Mouse (Mus musculus): ENCODE measurements at regions not wholly inside any gene's neighbourhood (a gene's known extent, or its start where the extent isn't known, plus 50 kb on each side); places are given as distances from the start of the nearest gene placed in this dataset.
A peak's percentile ranks its signal among the peaks of the same experiment; 100 is the strongest.

GRCm38 (mm10) chr2:123267036-123267435, 502.0 kb downstream of the Sqor start:
- DNase-seq (ENCODE audit: low spot score): no peak

GRCm38 (mm10) chr2:123274866-123275735, 510.1 kb downstream of the Sqor start:
- no peak for DNase-seq (ENCODE audit: low spot score)

GRCm38 (mm10) chr2:123275736-123276330, 510.8 kb downstream of the Sqor start:
- DNase-seq (ENCODE audit: low spot score): no peak

- no peak for DNase-seq (ENCODE audit: low spot score)
These were observed 546.7 kb downstream of the Sqor start for GRCm38 (mm10) chr2:123311554-123312276.

GRCm38 (mm10) chr2:123312277-123312617, 547.2 kb downstream of the Sqor start:
- peak; percentile 89 for DNase-seq (ENCODE audit: low spot score)

GRCm38 (mm10) chr2:123320448-123321097, 555.5 kb downstream of the Sqor start:
- no peak for DNase-seq (ENCODE audit: low spot score)

GRCm38 (mm10) chr2:123323769-123324168, 558.7 kb downstream of the Sqor start:
- no peak for DNase-seq (ENCODE audit: low spot score)

GRCm38 (mm10) chr2:123324896-123325295, 559.9 kb downstream of the Sqor start:
- peak; percentile 21 for DNase-seq (ENCODE audit: low spot score)

GRCm38 (mm10) chr2:123349625-123350346, 584.7 kb downstream of the Sqor start:
- peak; percentile 12 for DNase-seq (ENCODE audit: low spot score)

GRCm38 (mm10) chr2:123364204-123364603, 599.2 kb downstream of the Sqor start:
- no peak for DNase-seq (ENCODE audit: low spot score)

GRCm38 (mm10) chr2:123366571-123366970, 601.5 kb downstream of the Sqor start:
- no peak for DNase-seq (ENCODE audit: low spot score)

GRCm38 (mm10) chr2:123385622-123386418, 620.8 kb downstream of the Sqor start:
- DNase-seq (ENCODE audit: low spot score): peak; percentile 24

- DNase-seq (ENCODE audit: low spot score): no peak
These were observed 622.0 kb downstream of the Sqor start for GRCm38 (mm10) chr2:123386773-123387604.

- no peak for DNase-seq (ENCODE audit: low spot score)
These were observed 625.9 kb downstream of the Sqor start for GRCm38 (mm10) chr2:123390981-123391380.

GRCm38 (mm10) chr2:123394296-123394695, 629.3 kb downstream of the Sqor start:
- DNase-seq (ENCODE audit: low spot score): no peak

- DNase-seq (ENCODE audit: low spot score): no peak
These were observed 632.5 kb downstream of the Sqor start for GRCm38 (mm10) chr2:123397551-123397950.

- no peak for DNase-seq (ENCODE audit: low spot score)
These were observed 636.0 kb downstream of the Sqor start for GRCm38 (mm10) chr2:123401064-123401463.

- no peak for DNase-seq (ENCODE audit: low spot score)
These were observed 644.0 kb downstream of the Sqor start for GRCm38 (mm10) chr2:123409075-123409474.

GRCm38 (mm10) chr2:123458034-123458677, 631.6 kb upstream of the Sema6d start:
- DNase-seq (ENCODE audit: low spot score): no peak

Data from embryo, embryonic 10.5 days (tissue).